Mouse (Mus musculus) lung, embryonic 14.5 days (tissue): ENCODE measurements at regions not wholly inside any gene's neighbourhood (a gene's known extent, or its start where the extent isn't known, plus 50 kb on each side); places are given as distances from the start of the nearest gene placed in this dataset.

Source experiments
- ATAC-seq: fragments of 200-750 bp; cut with Nextera tagmentation; 2 replicates; pipeline ENCODE4 v1.8.0; 2017; ENCODE audit warnings: mild to moderate bottlenecking, moderate TSS enrichment, moderate library complexity; ENCODE audit not compliant: insufficient read depth
- DNase-seq: peaks from one replicate; pipeline ENCODE4 v3.0.0-alpha.2; 2015
- H3K27ac ChIP-seq: fragments of 300-500 bp; sonication (generic); 2 replicates; pipeline ENCODE4 v1.5.1; 2014; ENCODE audit warnings: low read depth, mild to moderate bottlenecking, moderate library complexity
- H3K27me3 ChIP-seq: fragments of 300-500 bp; sonication (generic); 2 replicates; pipeline ENCODE4 v1.6.1; 2014; ENCODE audit warnings: low read length, control low read depth; ENCODE audit not compliant: insufficient read depth
- H3K36me3 ChIP-seq: fragments of 300-500 bp; sonication (generic); 2 replicates; pipeline ENCODE4 v1.6.1; 2014; ENCODE audit warnings: control low read depth; ENCODE audit not compliant: insufficient read depth
- H3K4me1 ChIP-seq: fragments of 300-500 bp; sonication (generic); 2 replicates; pipeline ENCODE4 v1.6.1; 2014; ENCODE audit warnings: antibody characterized with exemption, control low read depth; ENCODE audit not compliant: insufficient read depth
- H3K4me2 ChIP-seq: fragments of 300-500 bp; sonication (generic); 2 replicates; pipeline ENCODE4 v1.6.1; 2014; ENCODE audit warnings: mild to moderate bottlenecking
- H3K4me3 ChIP-seq: fragments of 300-500 bp; sonication (generic); 2 replicates; pipeline ENCODE4 v1.5.1; 2014; ENCODE audit warnings: low read depth, low read length
- H3K9ac ChIP-seq: fragments of 300-500 bp; sonication (generic); 2 replicates; pipeline ENCODE4 v1.6.1; 2014
- H3K9me3 ChIP-seq: fragments of 300-500 bp; sonication (generic); 2 replicates; pipeline ENCODE4 v1.6.1; 2016; ENCODE audit warnings: low read depth, low read length, control low read depth
- CTCF ChIP-seq: IDR thresholded peaks from 2 replicates; pipeline ENCODE4 v1.5.1; 2016; ENCODE audit warnings: antibody characterized with exemption, low read depth
- WGBS: fragments of 180-500 bp; shearing (Covaris S2); extraction: QIAGEN DNeasy Blood & Tissue Kit; methylation state at CpG from one replicate; pipeline ENCODE4 v1.1.7; 2014; 5-methylcytosine and 5-hydroxymethylcytosine counted together

- H3K4me2 ChIP-seq: no peak overlapping the region
- no peak for ATAC-seq
- WGBS: 46% methylated on average over 9 of the region's 9 CpGs
- no peaks in the 10 kb centered on the region for H3K9me3 ChIP-seq
- H3K36me3 ChIP-seq: no peaks in the 10 kb centered on the region
- no peaks in the 10 kb centered on the region for H3K27me3 ChIP-seq
- no peak for TF ChIP-seq CTCF
- H3K4me3 ChIP-seq: no peak overlapping the region
- no peak for DNase-seq
- no peak overlapping the region for H3K9ac ChIP-seq
- no peak overlapping the region for H3K27ac ChIP-seq
- H3K4me1 ChIP-seq: no peaks in the 10 kb centered on the region
Observed at GRCm38 (mm10) chr3:147991738-147992137, 998.6 kb downstream of the Adgrl2 start.

GRCm38 (mm10) chr3:147990831-147991230, 999.5 kb downstream of the Adgrl2 start:
- DNase-seq (peak; percentile 34), ATAC-seq (no peak)
- WGBS: 21% methylated on average over 10 of the region's 10 CpGs
- Histone ChIP-seq H3K9ac (no peak overlapping the region), H3K4me1 (no peaks in the 10 kb centered on the region), H3K4me2 (peak overlapping the region; percentile 50), H3K36me3 (no peaks in the 10 kb centered on the region), H3K9me3 (no peaks in the 10 kb centered on the region), H3K27me3 (no peaks in the 10 kb centered on the region), H3K27ac (no peak overlapping the region), H3K4me3 (no peak overlapping the region)
- TF ChIP-seq CTCF: no peak

- no peak for TF ChIP-seq CTCF
Observed at GRCm38 (mm10) chr3:147982831-147983230, 1007.5 kb downstream of the Adgrl2 start.

GRCm38 (mm10) chr3:147981621-147982020, 1008.7 kb downstream of the Adgrl2 start:
- DNase-seq (peak; percentile 59), ATAC-seq (peak; percentile 54; the same call in 1 of the 2 replicates)
- Histone ChIP-seq H3K4me2 (no peak overlapping the region), H3K9ac (no peak overlapping the region), H3K27me3 (no peaks in the 10 kb centered on the region), H3K4me1 (no peaks in the 10 kb centered on the region), H3K27ac (no peak overlapping the region), H3K4me3 (no peak overlapping the region), H3K36me3 (no peaks in the 10 kb centered on the region), H3K9me3 (no peaks in the 10 kb centered on the region)
- 25% methylated on average over 4 of the region's 4 CpGs for WGBS
- no peak for TF ChIP-seq CTCF

More at GRCm38 (mm10) chr3:147982831-147983230, 1007.5 kb downstream of the Adgrl2 start:
- Histone ChIP-seq H3K4me2 (no peak overlapping the region), H3K9ac (no peak overlapping the region), H3K36me3 (no peaks in the 10 kb centered on the region), H3K9me3 (no peaks in the 10 kb centered on the region), H3K4me1 (no peaks in the 10 kb centered on the region), H3K27me3 (no peaks in the 10 kb centered on the region), H3K27ac (no peak overlapping the region), H3K4me3 (no peak overlapping the region)
- WGBS: 74% methylated on average over 5 of the region's 5 CpGs
- ATAC-seq: no peak
- DNase-seq: no peak

GRCm38 (mm10) chr3:147976579-147976978, 1013.8 kb downstream of the Adgrl2 start:
- TF ChIP-seq CTCF: no peak
- ATAC-seq (no peak), DNase-seq (no peak)
- H3K9ac ChIP-seq: no peak overlapping the region
- H3K4me3 ChIP-seq: no peak overlapping the region
- no peaks in the 10 kb centered on the region for H3K27me3 ChIP-seq
- H3K36me3 ChIP-seq: no peaks in the 10 kb centered on the region
- 91% methylated on average over 3 of the region's 3 CpGs for WGBS
- no peak overlapping the region for H3K27ac ChIP-seq
- no peaks in the 10 kb centered on the region for H3K4me1 ChIP-seq
- no peak overlapping the region for H3K4me2 ChIP-seq
- no peaks in the 10 kb centered on the region for H3K9me3 ChIP-seq

- DNase-seq: no peak
- no peak for ATAC-seq
- H3K27ac ChIP-seq: no peak overlapping the region
- H3K9ac ChIP-seq: no peak overlapping the region
- no peak for TF ChIP-seq CTCF
- H3K4me1 ChIP-seq: no peaks in the 10 kb centered on the region
- no peak overlapping the region for H3K4me2 ChIP-seq
- no peak overlapping the region for H3K4me3 ChIP-seq
- H3K27me3 ChIP-seq: no peaks in the 10 kb centered on the region
- 79% methylated on average over 6 of the region's 6 CpGs for WGBS
- no peaks in the 10 kb centered on the region for H3K9me3 ChIP-seq
- no peaks in the 10 kb centered on the region for H3K36me3 ChIP-seq
Observed at GRCm38 (mm10) chr3:147976069-147976468, 1014.3 kb downstream of the Adgrl2 start.

- TF ChIP-seq CTCF: no peak
- WGBS: 86% methylated on average over 10 of the region's 10 CpGs
- H3K9me3 ChIP-seq: no peaks in the 10 kb centered on the region
- H3K4me2 ChIP-seq: no peak overlapping the region
- no peaks in the 10 kb centered on the region for H3K27me3 ChIP-seq
- DNase-seq: no peak
- H3K4me1 ChIP-seq: no peaks in the 10 kb centered on the region
- H3K9ac ChIP-seq: no peak overlapping the region
- no peak overlapping the region for H3K27ac ChIP-seq
- no peak for ATAC-seq
- no peak overlapping the region for H3K4me3 ChIP-seq
- H3K36me3 ChIP-seq: no peaks in the 10 kb centered on the region
Observed at GRCm38 (mm10) chr3:147975500-147975899, 1014.9 kb downstream of the Adgrl2 start.

GRCm38 (mm10) chr3:147974515-147974914, 1015.8 kb downstream of the Adgrl2 start:
- DNase-seq: no peak
- H3K9me3 ChIP-seq: no peaks in the 10 kb centered on the region
- no peaks in the 10 kb centered on the region for H3K4me1 ChIP-seq
- ATAC-seq: no peak
- H3K36me3 ChIP-seq: no peaks in the 10 kb centered on the region
- no peaks in the 10 kb centered on the region for H3K27me3 ChIP-seq
- no peak overlapping the region for H3K4me2 ChIP-seq
- WGBS: 88% methylated on average over 8 of the region's 8 CpGs
- H3K9ac ChIP-seq: no peak overlapping the region
- H3K27ac ChIP-seq: no peak overlapping the region
- H3K4me3 ChIP-seq: no peak overlapping the region
- no peak for TF ChIP-seq CTCF
